Mouse (Mus musculus) heart, adult 2 months (tissue): ENCODE results near the gene Tbxas1.

ENCODE experiments used
- CTCF ChIP-seq: fragments of 200-600 bp; IDR thresholded peaks from 2 replicates; pipeline ENCODE4 v1.8.1; 2022; ENCODE audit warnings: antibody characterized with exemption, mild to moderate bottlenecking, moderate library complexity
- EP300 ChIP-seq: fragments of 200-500 bp; IDR thresholded peaks from 2 replicates; pipeline ENCODE4 v1.6.1; 2011; ENCODE audit warnings: low read depth, low read length, control low read depth; ENCODE audit not compliant: insufficient read depth
- POLR2A ChIP-seq: fragments of 200-500 bp; IDR thresholded peaks from 2 replicates; pipeline ENCODE4 v1.6.1; 2011; ENCODE audit warnings: mild to moderate bottlenecking, low read depth, low read length, control low read depth; ENCODE audit not compliant: insufficient read depth

- TF ChIP-seq CTCF: no peak
- no peak for TF ChIP-seq POLR2A
- TF ChIP-seq EP300: no peak
Measured at GRCm38 (mm10) chr6:38959502-38959901, 84.3 kb downstream of the Tbxas1 start.
